Mouse (Mus musculus): ENCODE data around the gene Il1r2. TPM values are rescaled to one million over a fixed set of nuclear protein-coding genes. Genes with fewer than 3 reads are reported as not detected.

Gene Il1r2
- polyA plus RNA-seq, 1 experiment = not detected

DNA sequence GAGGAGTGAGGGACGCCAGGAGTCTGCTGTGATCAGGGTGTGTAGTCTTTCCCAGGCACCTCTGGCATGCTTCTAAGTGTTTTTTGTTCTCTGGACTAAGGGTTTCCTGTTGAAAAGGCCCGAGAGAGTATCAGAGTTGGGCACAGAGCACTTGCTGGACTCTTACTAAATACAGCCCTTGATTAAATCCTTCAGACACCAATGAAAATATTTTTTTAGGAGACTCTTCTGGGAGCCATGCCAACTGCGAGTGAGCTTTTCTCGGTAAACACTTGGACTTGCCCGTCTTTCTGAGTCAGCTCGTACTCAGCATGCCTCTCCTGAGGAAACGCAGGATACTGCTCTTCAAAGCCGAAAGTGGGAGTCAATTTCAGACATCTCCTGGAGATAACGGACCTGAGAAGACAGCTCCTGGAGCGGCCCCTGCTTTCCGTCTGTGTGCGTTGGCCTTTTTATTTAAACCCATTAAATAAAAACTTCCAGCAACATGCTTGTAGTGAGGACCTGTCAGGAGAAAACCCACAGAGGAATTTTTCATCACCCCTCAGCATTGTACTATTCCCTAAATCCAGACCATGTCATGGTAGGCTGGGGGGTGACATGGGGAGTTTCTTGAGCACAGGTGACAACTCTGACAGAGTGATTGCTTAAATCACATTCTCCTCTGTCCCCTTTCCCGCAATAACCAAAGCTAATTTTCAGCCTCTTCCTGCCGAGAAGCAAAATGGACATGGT, 66.1 kb downstream of the Il1r2 start:
- Histone ChIP-seq H3K4me1 (ENCODE audit: control insufficient read depth, insufficient read depth, low read length) (peaks cover 2% of the 10 kb centered on the region; the same call in 1 of the 2 replicates), H3K4me3 (ENCODE audit: insufficient read depth, low read depth, low read length) (no peak overlapping the region), H3K27ac (ENCODE audit: insufficient read depth, low read depth, low read length) (no peak overlapping the region)
- no peak for TF ChIP-seq CTCF (IDR thresholded peaks at IDR 0.05; ENCODE audit: insufficient read depth, low read depth, low read length)
- WGBS = 31% methylated on average over 14 of the region's 14 CpGs

GRCm38 (mm10) chr1:40156096-40156495, 82.2 kb downstream of the Il1r2 start:
- no peak for TF ChIP-seq POLR2A (IDR thresholded peaks at IDR 0.05; ENCODE audit: insufficient read depth, low read depth, low read length)
- TF ChIP-seq CTCF (IDR thresholded peaks at IDR 0.05; ENCODE audit: insufficient read depth, low read depth, low read length) = no peak
- Histone ChIP-seq H3K27ac (ENCODE audit: insufficient read depth, low read depth, low read length) (no peak overlapping the region), H3K4me1 (ENCODE audit: control insufficient read depth, insufficient read depth, low read length) (no peaks in the 10 kb centered on the region), H3K4me3 (ENCODE audit: insufficient read depth, low read depth, low read length) (no peak overlapping the region)
- WGBS = 83% methylated on average over 6 of the region's 6 CpGs

DNA sequence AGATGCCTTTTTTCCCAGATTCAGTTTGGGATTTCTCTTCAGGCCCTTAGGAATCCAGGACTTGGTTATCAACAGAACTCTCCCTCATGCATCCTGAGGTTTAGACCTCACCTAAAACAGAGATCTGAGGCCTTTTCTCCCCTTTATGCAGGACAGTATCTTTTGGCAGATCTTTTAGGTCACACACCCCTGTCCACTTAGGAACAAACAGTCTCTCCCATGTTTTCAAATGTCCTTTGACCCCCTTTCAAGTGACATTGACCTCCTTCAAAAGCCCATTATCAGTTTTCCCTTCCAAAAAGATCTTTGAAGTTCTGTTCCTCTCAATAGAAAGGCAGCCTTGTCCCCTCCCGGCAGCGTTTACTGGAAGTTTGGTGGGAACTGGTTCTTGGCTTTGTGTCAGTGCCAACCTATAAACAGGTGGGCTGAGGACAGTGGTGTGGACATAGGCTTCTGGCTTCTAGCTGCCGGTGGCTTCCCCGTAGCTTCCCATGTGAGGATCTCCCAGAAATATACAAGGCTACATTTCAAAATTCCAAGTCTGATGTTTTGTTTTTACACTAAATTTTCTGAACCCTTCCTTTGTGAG, 89.5 kb downstream of the Il1r2 start:
- TF ChIP-seq POLR2A (IDR thresholded peaks at IDR 0.05; ENCODE audit: insufficient read depth, low read depth, low read length) (no peak), CTCF (IDR thresholded peaks at IDR 0.05; ENCODE audit: insufficient read depth, low read depth, low read length) (no peak)
- Histone ChIP-seq H3K4me1 (ENCODE audit: control insufficient read depth, insufficient read depth, low read length) (no peaks in the 10 kb centered on the region), H3K4me3 (ENCODE audit: insufficient read depth, low read depth, low read length) (no peak overlapping the region), H3K27ac (ENCODE audit: insufficient read depth, low read depth, low read length) (no peak overlapping the region)
- WGBS = 75% methylated on average over 4 of the region's 4 CpGs

DNA sequence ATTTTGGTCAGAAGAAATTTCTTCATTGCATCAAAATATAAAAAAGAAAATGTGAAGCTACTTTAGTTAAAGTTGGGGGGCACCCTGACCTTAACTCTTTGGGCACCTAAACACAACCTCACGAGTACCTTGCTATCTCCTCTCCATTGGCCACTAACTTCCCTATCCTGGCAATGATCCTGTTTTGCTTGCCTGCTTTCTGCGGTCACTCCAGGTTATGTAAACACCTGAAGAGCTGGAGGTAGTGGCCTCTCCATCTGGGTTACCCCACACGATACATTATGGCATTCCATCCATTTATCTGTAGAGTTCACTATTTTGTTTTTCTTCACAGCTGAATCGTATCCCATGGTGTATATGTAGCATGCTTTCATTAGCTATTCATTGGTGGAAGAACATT, 90.5 kb downstream of the Il1r2 start:
- no peak for TF ChIP-seq CTCF (IDR thresholded peaks at IDR 0.05; ENCODE audit: insufficient read depth, low read depth, low read length)
- TF ChIP-seq POLR2A (IDR thresholded peaks at IDR 0.05; ENCODE audit: insufficient read depth, low read depth, low read length) = no peak
- H3K4me1 ChIP-seq (ENCODE audit: control insufficient read depth, insufficient read depth, low read length) = no peaks in the 10 kb centered on the region
- no peak overlapping the region for H3K4me3 ChIP-seq (ENCODE audit: insufficient read depth, low read depth, low read length)
- WGBS = 91% methylated on average over 4 of the region's 4 CpGs
- no peak overlapping the region for H3K27ac ChIP-seq (ENCODE audit: insufficient read depth, low read depth, low read length)

- no peak overlapping the region for H3K27ac ChIP-seq (ENCODE audit: insufficient read depth, low read depth, low read length)
- no peak overlapping the region for H3K4me3 ChIP-seq (ENCODE audit: insufficient read depth, low read depth, low read length)
- WGBS = 92% methylated on average over 8 of the region's 8 CpGs
- no peaks in the 10 kb centered on the region for H3K4me1 ChIP-seq (ENCODE audit: control insufficient read depth, insufficient read depth, low read length)
- TF ChIP-seq POLR2A (IDR thresholded peaks at IDR 0.05; ENCODE audit: insufficient read depth, low read depth, low read length) = no peak
- TF ChIP-seq CTCF (IDR thresholded peaks at IDR 0.05; ENCODE audit: insufficient read depth, low read depth, low read length) = no peak
Measured at GRCm38 (mm10) chr1:40167585-40167984, 93.7 kb downstream of the Il1r2 start.

DNA sequence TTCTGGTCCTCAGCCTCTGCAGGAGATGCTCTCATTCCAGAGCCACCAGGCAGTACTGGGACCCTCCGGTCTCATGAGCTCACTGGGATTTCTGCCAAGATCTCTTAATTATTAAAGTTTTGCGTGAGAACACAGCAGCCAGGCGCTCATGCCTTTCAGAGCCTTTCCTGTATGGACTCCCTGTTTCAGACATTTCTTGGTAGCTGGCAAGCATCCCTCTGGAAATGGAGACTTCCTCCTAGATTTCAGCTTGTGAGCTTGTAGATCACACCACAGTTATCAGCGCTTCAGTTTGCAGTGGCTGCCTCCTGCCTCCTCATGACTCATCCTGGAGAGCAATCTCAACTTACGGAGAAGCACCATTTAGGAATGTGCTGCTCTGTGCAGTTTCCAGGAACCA, 98.0 kb downstream of the Il1r2 start:
- 22% methylated on average over 5 of the region's 5 CpGs for WGBS
- no peak overlapping the region for H3K4me3 ChIP-seq (ENCODE audit: insufficient read depth, low read depth, low read length)
- H3K4me1 ChIP-seq (ENCODE audit: control insufficient read depth, insufficient read depth, low read length) = no peaks in the 10 kb centered on the region
- TF ChIP-seq POLR2A (IDR thresholded peaks at IDR 0.05; ENCODE audit: insufficient read depth, low read depth, low read length) (no peak), CTCF (IDR thresholded peaks at IDR 0.05; ENCODE audit: insufficient read depth, low read depth, low read length) (no peak)
- no peak overlapping the region for H3K27ac ChIP-seq (ENCODE audit: insufficient read depth, low read depth, low read length)

GRCm38 (mm10) chr1:40174146-40174545, 100.3 kb downstream of the Il1r2 start:
- Histone ChIP-seq H3K27ac (ENCODE audit: insufficient read depth, low read depth, low read length) (no peak overlapping the region), H3K4me3 (ENCODE audit: insufficient read depth, low read depth, low read length) (no peak overlapping the region), H3K4me1 (ENCODE audit: control insufficient read depth, insufficient read depth, low read length) (no peaks in the 10 kb centered on the region)
- 63% methylated on average over 3 of the region's 3 CpGs for WGBS
- no peak for TF ChIP-seq POLR2A (IDR thresholded peaks at IDR 0.05; ENCODE audit: insufficient read depth, low read depth, low read length)
- TF ChIP-seq CTCF (IDR thresholded peaks at IDR 0.05; ENCODE audit: insufficient read depth, low read depth, low read length) = no peak

Other genes with a start within 250 kb of the Il1r2 start
- gene Map4k4, start 173.2 kb upstream of the Il1r2 start, polyA plus RNA-seq (2012; ENCODE audit: insufficient read depth, insufficient read length, low replicate concordance, missing spikeins) = 300 and 913 TPM in 2 replicates
- not detected in 2 replicates for gene Il1r1, start 151.0 kb downstream of the Il1r2 start, polyA plus RNA-seq (2012; ENCODE audit: insufficient read depth, insufficient read length, low replicate concordance, missing spikeins)